Mouse (Mus musculus): ENCODE results near the gene Arpc4.

- TF ChIP-seq CTCF (IDR thresholded peaks at IDR 0.05; ENCODE audit: control insufficient read depth, insufficient read depth, insufficient replicate concordance, low read depth, low read length) (no peak), POLR2A (IDR thresholded peaks at IDR 0.05; ENCODE audit: control insufficient read depth, low read depth, low read length) (no peak)
These were observed 57.8 kb downstream of the Arpc4 start, which contains the start of gene Cidec for GRCm38 (mm10) chr6:113435664-113436205.
